Mouse (Mus musculus) G1E-ER4 (cell line): ENCODE results near the gene Klf12. TPM values are rescaled to one million over a fixed set of nuclear protein-coding genes. Genes with fewer than 3 reads are reported as not detected.

ENCODE experiments used
- GATA1 ChIP-seq: IDR thresholded peaks from one replicate; pipeline ENCODE4 v1.8.0; 2012; ENCODE audit warnings: low read length, inconsistent platforms
- polyA plus RNA-seq: library from polyadenylated mRNA; stranded (reverse); fragments of >175 nt; gene quantifications from 2 replicates; pipeline ENCODE4 v1.2.3, GENCODE M21; 2012

Klf12 gene
- not detected in 2 replicates for polyA plus RNA-seq

- TF ChIP-seq GATA1 = no peak
Measured at GRCm38 (mm10) chr14:100284119-100284860, at the start of gene Klf12. Gene Klf12 (minus strand): TSS chr14:100284679.

GRCm38 (mm10) chr14:100333369-100333768 lies 48.9 kb upstream of the Klf12 start:
- no peak for TF ChIP-seq GATA1

- TF ChIP-seq GATA1 = no peak
Measured at GRCm38 (mm10) chr14:100328602-100329276, 44.3 kb upstream of the Klf12 start.

DNA sequence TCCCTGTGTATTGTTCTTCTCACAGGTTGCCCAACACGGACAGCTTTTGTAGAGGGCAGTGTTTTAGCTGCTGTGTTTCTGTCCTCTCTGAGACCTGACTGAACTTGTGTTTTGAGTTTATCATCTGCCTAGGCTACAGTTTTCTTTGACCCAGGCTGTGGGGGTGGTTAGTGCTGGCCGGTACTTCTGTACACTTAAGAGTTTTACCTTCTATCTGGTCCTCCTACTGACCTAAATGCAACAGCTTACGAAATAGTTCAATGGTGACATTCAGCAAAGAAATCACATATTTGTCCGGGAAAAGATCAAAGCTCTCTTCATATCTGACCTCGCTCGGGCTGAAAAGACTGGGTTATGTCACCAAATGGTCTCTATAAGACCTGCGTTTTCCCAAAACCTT lies 39.8 kb upstream of the Klf12 start:
- no peak for TF ChIP-seq GATA1

GRCm38 (mm10) chr14:100322012-100322411 lies 37.5 kb upstream of the Klf12 start:
- no peak for TF ChIP-seq GATA1

DNA sequence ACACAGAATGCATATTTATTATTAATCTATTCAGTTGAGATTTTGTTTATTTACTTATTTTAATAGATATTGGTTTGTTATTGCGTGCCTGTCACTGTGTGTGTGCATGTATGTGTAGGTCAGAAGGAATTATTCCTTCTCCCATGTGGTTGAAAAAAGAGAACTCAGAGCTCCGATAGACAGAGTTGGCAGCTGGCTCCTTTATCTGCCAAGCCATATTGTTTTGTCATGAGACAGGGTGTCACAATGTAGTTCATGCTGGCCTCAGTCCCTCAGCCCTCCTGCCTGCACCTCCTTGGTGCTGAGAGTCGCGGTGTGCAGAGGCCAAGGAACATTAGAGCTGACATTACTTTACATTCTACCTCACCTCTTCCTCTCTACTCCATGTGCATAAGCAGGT lies 32.3 kb upstream of the Klf12 start:
- TF ChIP-seq GATA1 = no peak

DNA sequence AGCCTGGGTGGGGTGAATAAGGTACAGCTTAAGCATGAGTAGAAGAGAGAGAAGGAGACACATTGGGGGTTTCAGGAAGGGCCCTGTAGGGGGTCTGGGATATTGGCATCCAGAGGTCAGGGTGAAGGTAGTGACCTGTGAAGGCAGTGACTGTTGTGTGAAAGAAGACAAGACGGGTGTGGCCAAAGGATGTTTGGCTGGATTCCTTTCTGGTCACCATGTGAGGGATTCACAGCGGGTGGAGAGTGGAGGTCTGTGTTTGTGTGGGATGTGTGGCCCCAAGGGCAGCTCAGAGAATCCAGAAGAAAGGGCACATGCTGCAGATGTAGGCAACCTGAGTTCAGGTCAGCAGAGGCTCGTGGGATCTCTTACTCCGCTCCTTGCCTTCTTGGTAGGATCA lies 29.6 kb upstream of the Klf12 start:
- no peak for TF ChIP-seq GATA1

- TF ChIP-seq GATA1 = no peak
Measured at GRCm38 (mm10) chr14:100300905-100301304, 16.4 kb upstream of the Klf12 start.

GRCm38 (mm10) chr14:100298892-100299291 lies 14.4 kb upstream of the Klf12 start:
- no peak for TF ChIP-seq GATA1

GRCm38 (mm10) chr14:100286586-100287241 lies 2.2 kb upstream of the Klf12 start:
- TF ChIP-seq GATA1 = no peak

- TF ChIP-seq GATA1 = no peak
Measured at GRCm38 (mm10) chr14:100285656-100286585, 1.4 kb upstream of the Klf12 start.

GRCm38 (mm10) chr14:100284861-100285655 lies 579 bp upstream of the Klf12 start:
- TF ChIP-seq GATA1 = no peak

DNA sequence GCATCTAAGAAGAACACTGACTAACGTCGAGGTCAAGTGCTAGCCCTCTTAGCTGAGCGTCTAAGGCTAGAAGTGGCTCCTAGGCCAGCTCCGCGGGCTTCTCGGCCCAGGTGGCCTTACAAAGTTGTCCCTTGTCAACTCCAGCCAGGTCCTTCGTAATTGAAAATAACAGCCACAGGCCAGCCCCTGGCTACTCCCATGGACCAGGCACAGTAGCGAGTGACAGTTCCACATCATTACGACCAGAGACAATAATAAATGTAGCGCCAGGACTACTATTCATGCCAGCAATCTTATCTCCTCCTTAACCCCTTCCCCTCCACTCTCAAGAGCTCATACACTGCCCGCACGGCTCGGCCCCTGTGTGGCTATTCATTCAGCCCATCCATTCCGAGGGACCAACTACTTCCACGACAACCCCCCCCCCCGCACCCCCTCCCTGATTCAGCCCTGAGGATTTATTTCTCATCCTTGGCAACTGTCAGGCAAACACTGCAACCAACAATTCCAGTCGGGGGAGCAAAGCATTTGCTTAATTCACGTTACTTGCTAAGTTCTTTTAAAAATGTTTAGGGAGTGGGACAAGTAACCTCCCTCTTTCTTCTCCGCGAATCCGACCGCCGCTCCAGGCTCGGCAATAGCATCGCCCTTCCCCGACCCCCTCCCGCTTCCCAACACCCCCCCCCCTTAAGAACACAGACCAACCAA lies 914 bp downstream of the Klf12 start:
- TF ChIP-seq GATA1 = no peak

DNA sequence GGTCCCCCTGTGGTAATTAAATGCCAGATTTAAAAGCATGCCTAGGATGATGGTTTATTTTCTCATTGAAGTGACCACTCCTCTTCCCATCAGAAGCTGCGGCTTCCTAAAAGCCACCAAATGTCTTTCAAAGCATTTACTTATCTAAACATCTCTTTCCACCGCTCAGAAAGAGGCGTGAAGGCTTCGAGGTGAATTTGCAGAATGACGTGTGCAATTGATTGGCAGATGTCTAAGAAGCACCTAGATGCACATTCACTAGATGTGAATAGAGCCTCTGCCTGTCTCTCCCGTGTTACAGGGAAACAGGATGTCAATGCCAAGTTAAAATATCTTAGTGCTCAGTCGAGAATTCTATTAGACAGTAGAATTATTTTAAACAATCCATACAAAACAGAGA lies 1.8 kb downstream of the Klf12 start:
- TF ChIP-seq GATA1 = no peak

- no peak for TF ChIP-seq GATA1
Measured at GRCm38 (mm10) chr14:100281734-100282133, 2.7 kb downstream of the Klf12 start.
